Comparison of ENCODE assay signal across 19 mouse cellular contexts in the genomic region with DNA sequence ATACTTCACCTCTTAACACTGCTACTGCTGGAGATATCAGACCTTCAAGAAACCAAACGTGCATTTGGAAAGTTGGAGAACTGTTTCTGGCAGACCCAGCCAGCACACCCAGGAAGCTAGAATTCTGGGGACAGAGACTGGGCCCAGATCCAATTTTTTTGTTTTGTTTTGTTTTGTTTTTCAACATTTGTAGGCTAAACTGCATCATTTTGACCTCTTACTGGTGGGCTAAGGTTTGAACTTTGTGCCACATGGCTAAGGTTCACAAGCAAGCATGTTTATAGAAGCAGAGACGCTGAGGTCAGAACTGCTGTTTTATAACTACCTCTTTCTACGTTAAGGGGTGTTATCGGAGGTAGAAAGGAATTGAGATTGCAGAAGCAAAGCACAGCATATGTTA. TPM values are rescaled to one million over a fixed set of nuclear protein-coding genes. Genes with fewer than 3 reads are reported as not detected.
DNase-seq lines count a peak whose midpoint lies in the region; ATAC-seq and TF ChIP-seq lines count a peak whose summit lies in the region.
"Had no signal": no experiment of that assay in that cellular context is flagged by ENCODE, and none has a peak within 500 bp of the region (broad histone marks: within the 10 kb centered on the region; RNA-seq: fewer than 3 reads in every experiment).

No protein-coding gene starts in this region.

- H3K27me3 ChIP-seq in kidney, adult 2 months (replicated peaks; ENCODE audit: control insufficient read depth, insufficient read depth, low read length): no peaks in the 10 kb centered on the region
- no peaks in the 10 kb centered on the region for H3K27me3 ChIP-seq in kidney, embryonic 15.5 days
- H3K27me3 ChIP-seq in kidney, embryonic 16.5 days (ENCODE audit: insufficient read depth, low read length): no peaks in the 10 kb centered on the region
- H3K27me3 ChIP-seq: CH12.LX; heart, embryonic 13.5 days; hindbrain, embryonic 12.5 days had no signal

- no peak for TF ChIP-seq CTCF in kidney, adult 2 months (conservative IDR thresholded peaks at IDR 0.05; ENCODE audit: insufficient read depth, insufficient read length, low read depth, low read length)

- no peak for ATAC-seq in kidney, embryonic 15.5 days (replicated peaks; ENCODE audit: low FRiP score)
- no peak for ATAC-seq in kidney, embryonic 16.5 days (ENCODE audit: low FRiP score, low TSS enrichment)
- ATAC-seq: forebrain, embryonic 14.5 days had no signal

- peaks cover 3% of the 10 kb centered on the region; the same call in 1 of the 2 replicates for H3K4me1 ChIP-seq in kidney, adult 2 months (ENCODE audit: control insufficient read depth, insufficient read depth, low read length)
- H3K4me1 ChIP-seq in kidney, embryonic 15.5 days: 0 out of 2 replicates have a peak, but pooled peaks cover 2% of the 10 kb centered on the region
- peaks cover 6% of the 10 kb centered on the region for H3K4me1 ChIP-seq in kidney, embryonic 16.5 days (ENCODE audit: insufficient read depth, low read length)

- WGBS in kidney, adult 2 months: 31% methylated on average over 4 of the region's 4 CpGs
- WGBS in kidney, embryonic 15.5 days: 62% methylated on average over 4 of the region's 4 CpGs
- 67% methylated on average over 4 of the region's 4 CpGs for WGBS in kidney, embryonic 16.5 days

- H3K9me3 ChIP-seq in kidney, embryonic 15.5 days (replicated peaks): no peaks in the 10 kb centered on the region
- H3K9me3 ChIP-seq in kidney, embryonic 16.5 days (ENCODE audit: low read length): no peaks in the 10 kb centered on the region
- H3K9me3 ChIP-seq: embryonic facial prominence, embryonic 10.5 days; heart, embryonic 13.5 days; hindbrain, embryonic 12.5 days had no signal

- no peak for TF ChIP-seq POLR2A in kidney, adult 2 months (IDR thresholded peaks at IDR 0.05; ENCODE audit: low read depth, low read length)

- no peak overlapping the region for H3K9ac ChIP-seq in kidney, embryonic 15.5 days
- H3K9ac ChIP-seq in kidney, embryonic 16.5 days (replicated peaks; ENCODE audit: low read length): no peak overlapping the region
- H3K9ac ChIP-seq: heart, embryonic 13.5 days; hindbrain, embryonic 12.5 days had no signal

- peak; percentile 76 for DNase-seq in kidney, adult 2 months
- DNase-seq in kidney, postnatal 36 days: peak; percentile 45 to 67
- DNase-seq in lung, postnatal 10 days: peak; percentile 18
- no peak for DNase-seq in lung, postnatal 36 days
- peak; percentile 90 for DNase-seq in adipocyte (ENCODE audit: low spot score)
- DNase-seq: adrenal gland, adult 8-10 months; adrenal gland, postnatal 36 days; cerebellum, adult 2 months; cerebellum, postnatal 10 days; gastrocnemius, adult 2 months; gastrocnemius, postnatal 25 days; heart, postnatal 4 days had no signal

- H3K36me3 ChIP-seq in kidney, adult 2 months (ENCODE audit: control insufficient read depth, insufficient read depth, low read length): no peaks in the 10 kb centered on the region
- no peaks in the 10 kb centered on the region for H3K36me3 ChIP-seq in kidney, embryonic 15.5 days
- H3K36me3 ChIP-seq in kidney, embryonic 16.5 days (ENCODE audit: insufficient read depth, low read length): no peaks in the 10 kb centered on the region
- H3K36me3 ChIP-seq: embryonic facial prominence, embryonic 10.5 days; heart, embryonic 13.5 days; hindbrain, embryonic 12.5 days had no signal

- no peak overlapping the region for H3K27ac ChIP-seq in kidney, adult 2 months (ENCODE audit: insufficient read depth, low read depth, low read length)
- no peak overlapping the region for H3K27ac ChIP-seq in kidney, embryonic 15.5 days
- H3K27ac ChIP-seq in kidney, embryonic 16.5 days (ENCODE audit: low read length): no peak overlapping the region
- H3K27ac ChIP-seq: embryonic facial prominence, embryonic 10.5 days; gastrocnemius, adult 2 months; heart, embryonic 13.5 days; hindbrain, embryonic 12.5 days had no signal

- H3K4me2 ChIP-seq in kidney, embryonic 15.5 days: no peak overlapping the region
- H3K4me2 ChIP-seq in kidney, embryonic 16.5 days (replicated peaks; ENCODE audit: low read depth, low read length): no peak overlapping the region
- H3K4me2 ChIP-seq: heart, embryonic 13.5 days; hindbrain, embryonic 12.5 days had no signal

- H3K4me3 ChIP-seq in kidney, adult 2 months (ENCODE audit: insufficient read depth, low read depth, low read length): no peak overlapping the region
- no peak overlapping the region for H3K4me3 ChIP-seq in kidney, embryonic 15.5 days (replicated peaks)
- H3K4me3 ChIP-seq in kidney, embryonic 16.5 days (ENCODE audit: low read length): no peak overlapping the region
- H3K4me3 ChIP-seq: embryonic facial prominence, embryonic 10.5 days; gastrocnemius, adult 2 months; heart, embryonic 13.5 days; hindbrain, embryonic 12.5 days had no signal

RNA-seq across cellular contexts. Expression of gene Ralgapa2, which starts 39.7 kb away (rescaled TPM):
- polyA plus RNA-seq in kidney, adult 2 months (2012; rRNA removed): 14.7 and 15.8 TPM in 2 replicates
- 6.7 and 8.7 TPM in 2 replicates for polyA plus RNA-seq in kidney, embryonic 15.5 days (2015; fragmentation: Nextera tagmentation; extraction: Ambion mirVana)
- polyA plus RNA-seq in kidney, embryonic 16.5 days (2015; fragmentation: Nextera tagmentation; extraction: Ambion mirVana): 6.8 and 8.0 TPM in 2 replicates
